Mouse (Mus musculus) forebrain, embryonic 11.5 days (tissue): ENCODE data around the gene 4931414P19Rik. TPM values are rescaled to one million over a fixed set of nuclear protein-coding genes. Genes with fewer than 3 reads are reported as not detected.

Experiments
- ATAC-seq: fragments of 200-750 bp; cut with Nextera tagmentation; replicated peaks from 2 replicates; pipeline ENCODE4 v1.8.0; 2017; ENCODE audit warnings: moderate TSS enrichment; ENCODE audit not compliant: low FRiP score
- DNase-seq: peaks from one replicate; pipeline ENCODE4 v3.0.0-alpha.2; 2017; ENCODE audit warnings: low spot score
- H3K27ac ChIP-seq: fragments of 300-500 bp; sonication (generic); 2 replicates; pipeline ENCODE4 v1.5.1; 2014; ENCODE audit warnings: low read depth, low read length
- H3K27me3 ChIP-seq: fragments of 300-500 bp; sonication (generic); 2 replicates; pipeline ENCODE4 v1.6.1; 2014; ENCODE audit warnings: mild to moderate bottlenecking, low read length, mixed read lengths; ENCODE audit not compliant: control insufficient read depth, insufficient read depth
- H3K36me3 ChIP-seq: fragments of 300-500 bp; sonication (generic); 2 replicates; pipeline ENCODE4 v1.6.1; 2014; ENCODE audit warnings: mild to moderate bottlenecking, low read length, moderate library complexity, mixed read lengths; ENCODE audit not compliant: control insufficient read depth, insufficient read depth
- H3K4me1 ChIP-seq: fragments of 300-500 bp; sonication (generic); replicated peaks from 2 replicates; pipeline ENCODE4 v1.6.1; 2014; ENCODE audit warnings: low read length, mixed read lengths; ENCODE audit not compliant: control insufficient read depth, insufficient read depth
- H3K4me2 ChIP-seq: fragments of 300-500 bp; sonication (generic); 2 replicates; pipeline ENCODE4 v1.6.1; 2014; ENCODE audit warnings: low read depth, mild to moderate bottlenecking, low read length, moderate library complexity, mixed read lengths; ENCODE audit not compliant: severe bottlenecking
- H3K4me3 ChIP-seq: fragments of 300-500 bp; sonication (generic); 2 replicates; pipeline ENCODE4 v1.5.1; 2014; ENCODE audit warnings: low read depth, low read length
- H3K9ac ChIP-seq: fragments of 300-500 bp; sonication (generic); 2 replicates; pipeline ENCODE4 v1.6.1; 2014; ENCODE audit warnings: low read length
- H3K9me3 ChIP-seq: fragments of 300-500 bp; sonication (generic); 2 replicates; pipeline ENCODE4 v1.6.1; 2016; ENCODE audit warnings: low read length, mixed read lengths; ENCODE audit not compliant: control insufficient read depth
- WGBS: fragments of 180-500 bp; shearing (Covaris S2); extraction: QIAGEN DNeasy Blood & Tissue Kit; methylation state at CpG from one replicate; pipeline ENCODE4 v1.1.7; 2014; 5-methylcytosine and 5-hydroxymethylcytosine counted together
- polyA plus RNA-seq: library from polyadenylated mRNA; unstranded; fragments of >200 nt; fragmentation: Nextera tagmentation; extraction: Ambion mirVana; gene quantifications from 2 replicates; pipeline ENCODE4 v1.2.1, GENCODE M21; 2014

Gene 4931414P19Rik
- polyA plus RNA-seq, 1 experiment from 2014 or later = 9.6 TPM

DNA sequence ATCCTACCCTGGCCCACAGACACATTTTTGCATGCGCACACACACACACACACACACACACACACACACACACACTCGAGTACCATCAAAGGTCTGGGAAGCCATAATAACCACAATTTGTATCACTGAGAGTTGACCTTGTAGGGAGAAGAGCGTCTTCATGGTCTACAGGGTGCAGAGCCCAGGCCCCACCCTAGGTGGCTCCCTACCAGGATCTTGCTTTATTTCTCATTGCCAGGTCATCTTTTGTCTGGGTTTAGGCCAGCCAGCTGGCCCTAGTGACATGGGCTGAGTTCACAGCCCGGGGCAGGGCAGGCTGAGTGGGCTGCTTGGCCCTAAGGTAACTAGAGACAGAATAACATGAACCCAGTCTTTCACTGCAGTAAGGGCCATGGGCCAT is 28.4 kb upstream of the 4931414P19Rik start:
- no peaks in the 10 kb centered on the region for H3K27me3 ChIP-seq
- H3K9me3 ChIP-seq = no peaks in the 10 kb centered on the region
- DNase-seq (no peak), ATAC-seq (no peak)
- H3K4me2 ChIP-seq = no peak overlapping the region
- H3K4me3 ChIP-seq = no peak overlapping the region
- no peak overlapping the region for H3K27ac ChIP-seq
- 90% methylated on average over 4 of the region's 4 CpGs for WGBS
- no peak overlapping the region for H3K9ac ChIP-seq
- no peaks in the 10 kb centered on the region for H3K4me1 ChIP-seq
- peaks cover 13% of the 10 kb centered on the region; the same call in 1 of the 2 replicates for H3K36me3 ChIP-seq

- no peak for DNase-seq
- no peak overlapping the region for H3K4me3 ChIP-seq
- 91% methylated on average over 37 of the region's 37 CpGs for WGBS
- H3K27ac ChIP-seq = no peak overlapping the region
- H3K27me3 ChIP-seq = no peaks in the 10 kb centered on the region
- H3K36me3 ChIP-seq = peaks cover 13% of the 10 kb centered on the region; the same call in 1 of the 2 replicates
- no peak for ATAC-seq
- no peak overlapping the region for H3K9ac ChIP-seq
- no peak overlapping the region for H3K4me2 ChIP-seq
- H3K4me1 ChIP-seq = no peaks in the 10 kb centered on the region
- H3K9me3 ChIP-seq = no peaks in the 10 kb centered on the region
Observed at GRCm38 (mm10) chr14:54632252-54632651, 26.5 kb upstream of the 4931414P19Rik start.

DNA sequence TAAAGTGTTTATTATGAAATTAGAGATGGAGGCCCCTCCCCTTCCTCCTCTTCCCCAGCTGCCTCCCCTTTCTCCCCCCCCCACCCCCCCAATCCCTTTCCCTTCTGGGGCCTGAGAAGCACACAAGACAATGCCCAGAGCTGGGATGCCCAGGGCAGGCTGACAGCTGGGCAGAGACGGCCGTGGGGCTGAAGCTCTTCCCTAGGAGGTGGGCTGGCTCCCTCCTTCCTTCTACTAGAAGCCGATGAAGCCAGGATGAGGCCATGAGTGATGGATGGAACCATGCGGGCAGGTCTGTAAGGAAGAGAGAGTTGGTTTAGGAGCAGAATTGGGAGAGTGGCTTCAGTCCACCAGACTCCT is 25.4 kb upstream of the 4931414P19Rik start:
- Histone ChIP-seq H3K4me3 (no peak overlapping the region), H3K27me3 (no peaks in the 10 kb centered on the region), H3K4me1 (no peaks in the 10 kb centered on the region), H3K4me2 (no peak overlapping the region), H3K9ac (no peak overlapping the region), H3K27ac (no peak overlapping the region), H3K9me3 (no peaks in the 10 kb centered on the region), H3K36me3 (peaks cover 13% of the 10 kb centered on the region; the same call in 1 of the 2 replicates)
- DNase-seq (no peak), ATAC-seq (no peak)
- 81% methylated on average over 4 of the region's 4 CpGs for WGBS

DNA sequence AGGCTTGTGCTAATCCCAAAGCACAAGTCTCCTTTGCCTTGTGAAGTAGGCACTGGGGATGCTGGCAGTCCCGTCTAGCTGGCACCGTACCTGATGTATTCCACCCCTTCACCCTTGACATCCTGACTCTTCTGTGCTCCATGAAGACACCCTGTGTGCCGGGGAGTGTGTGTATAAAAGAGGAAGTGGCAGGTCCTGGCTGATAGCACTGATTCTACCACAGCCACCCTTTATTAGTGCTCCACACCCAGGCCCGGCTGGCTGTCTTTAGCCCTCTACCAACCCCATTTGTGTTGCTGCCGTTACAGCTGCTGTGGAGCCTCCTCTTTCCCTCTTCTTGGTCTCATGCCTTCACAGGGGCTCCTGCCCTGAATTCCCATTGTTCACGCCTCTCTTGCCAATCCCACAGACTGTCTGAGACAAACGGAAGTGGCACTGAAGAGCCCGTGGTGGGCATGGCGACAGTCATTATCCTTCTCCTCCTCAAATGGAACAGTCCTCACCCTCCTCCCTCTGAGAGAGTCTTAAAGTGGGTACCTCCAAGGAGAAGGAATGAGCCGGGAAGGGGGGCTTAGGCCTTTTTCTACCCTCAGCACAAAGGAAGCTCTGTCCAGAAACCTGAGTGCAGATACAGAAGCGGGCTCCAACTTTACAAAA is 24.9 kb upstream of the 4931414P19Rik start:
- Histone ChIP-seq H3K4me3 (no peak overlapping the region), H3K36me3 (peaks cover 13% of the 10 kb centered on the region; the same call in 1 of the 2 replicates), H3K27me3 (no peaks in the 10 kb centered on the region), H3K4me2 (no peak overlapping the region), H3K9me3 (no peaks in the 10 kb centered on the region), H3K9ac (no peak overlapping the region), H3K27ac (no peak overlapping the region), H3K4me1 (no peaks in the 10 kb centered on the region)
- 84% methylated on average over 11 of the region's 11 CpGs for WGBS
- ATAC-seq = no peak
- no peak for DNase-seq

DNA sequence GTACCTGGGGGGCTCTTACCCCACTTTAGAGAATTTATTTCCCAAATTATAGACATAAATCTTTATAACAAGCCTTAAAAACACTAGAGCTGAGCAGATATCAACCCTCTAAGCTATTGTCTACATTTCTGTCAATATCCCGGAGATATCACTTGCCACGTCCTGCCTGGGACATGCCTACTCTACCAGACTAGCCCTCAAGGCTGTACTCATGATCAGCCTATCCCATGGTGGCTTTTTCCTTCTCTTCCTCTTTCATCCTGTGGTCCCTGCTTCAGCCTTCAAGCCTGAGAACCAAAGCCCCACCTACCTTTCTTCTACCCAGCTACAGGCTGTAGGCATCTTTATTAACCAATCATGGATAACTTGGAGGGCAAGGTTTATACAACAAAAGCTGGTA is 24.0 kb upstream of the 4931414P19Rik start:
- 86% methylated on average over 2 of the region's 2 CpGs for WGBS
- no peak for DNase-seq

GRCm38 (mm10) chr14:54628103-54628502 is 22.3 kb upstream of the 4931414P19Rik start:
- WGBS = 76% methylated on average over 5 of the region's 5 CpGs
- ATAC-seq = no peak

More for the DNA sequence above, 24.0 kb upstream of the 4931414P19Rik start:
- Histone ChIP-seq H3K27me3 (no peaks in the 10 kb centered on the region), H3K4me1 (no peaks in the 10 kb centered on the region), H3K27ac (no peak overlapping the region), H3K4me3 (no peak overlapping the region), H3K9ac (no peak overlapping the region), H3K9me3 (no peaks in the 10 kb centered on the region), H3K36me3 (peaks cover 13% of the 10 kb centered on the region; the same call in 1 of the 2 replicates), H3K4me2 (no peak overlapping the region)
- ATAC-seq = no peak

DNA sequence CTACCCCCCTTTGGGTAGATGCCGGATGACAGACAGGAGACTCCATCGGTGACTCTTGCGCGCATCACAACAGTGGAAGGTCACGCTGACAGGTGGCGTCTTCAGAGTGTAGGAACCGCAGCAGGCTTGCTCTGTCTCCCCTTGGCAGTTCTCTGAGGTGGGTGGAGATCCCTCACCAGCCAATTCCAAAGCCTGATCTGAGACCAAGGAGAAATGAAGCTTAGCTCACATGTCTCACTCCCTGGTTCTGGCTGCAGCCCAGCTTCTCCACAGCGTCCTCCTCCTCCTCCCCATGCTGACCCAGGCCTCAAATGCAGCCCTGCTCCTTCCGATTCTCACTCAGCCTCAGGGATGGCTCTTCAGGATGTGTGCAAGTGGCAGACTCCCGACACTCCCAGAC is 19.2 kb upstream of the 4931414P19Rik start:
- Histone ChIP-seq H3K9me3 (no peaks in the 10 kb centered on the region), H3K4me1 (no peaks in the 10 kb centered on the region), H3K9ac (no peak overlapping the region), H3K27ac (no peak overlapping the region), H3K4me2 (no peak overlapping the region), H3K4me3 (no peak overlapping the region), H3K36me3 (no peaks in the 10 kb centered on the region), H3K27me3 (no peaks in the 10 kb centered on the region)
- ATAC-seq (no peak), DNase-seq (no peak)
- WGBS = 83% methylated on average over 10 of the region's 10 CpGs

More at GRCm38 (mm10) chr14:54628103-54628502, 22.3 kb upstream of the 4931414P19Rik start:
- Histone ChIP-seq H3K36me3 (peaks cover 9% of the 10 kb centered on the region; the same call in 1 of the 2 replicates), H3K27ac (no peak overlapping the region), H3K4me3 (no peak overlapping the region), H3K4me2 (no peak overlapping the region), H3K9me3 (no peaks in the 10 kb centered on the region), H3K9ac (no peak overlapping the region), H3K4me1 (no peaks in the 10 kb centered on the region), H3K27me3 (no peaks in the 10 kb centered on the region)
- DNase-seq = no peak

GRCm38 (mm10) chr14:54623334-54623733 is 17.5 kb upstream of the 4931414P19Rik start:
- Histone ChIP-seq H3K4me1 (no peaks in the 10 kb centered on the region), H3K9ac (no peak overlapping the region), H3K36me3 (no peaks in the 10 kb centered on the region), H3K4me3 (no peak overlapping the region), H3K9me3 (no peaks in the 10 kb centered on the region), H3K27me3 (no peaks in the 10 kb centered on the region), H3K27ac (no peak overlapping the region), H3K4me2 (no peak overlapping the region)
- ATAC-seq (no peak), DNase-seq (no peak)
- WGBS = 89% methylated on average over 6 of the region's 6 CpGs

DNA sequence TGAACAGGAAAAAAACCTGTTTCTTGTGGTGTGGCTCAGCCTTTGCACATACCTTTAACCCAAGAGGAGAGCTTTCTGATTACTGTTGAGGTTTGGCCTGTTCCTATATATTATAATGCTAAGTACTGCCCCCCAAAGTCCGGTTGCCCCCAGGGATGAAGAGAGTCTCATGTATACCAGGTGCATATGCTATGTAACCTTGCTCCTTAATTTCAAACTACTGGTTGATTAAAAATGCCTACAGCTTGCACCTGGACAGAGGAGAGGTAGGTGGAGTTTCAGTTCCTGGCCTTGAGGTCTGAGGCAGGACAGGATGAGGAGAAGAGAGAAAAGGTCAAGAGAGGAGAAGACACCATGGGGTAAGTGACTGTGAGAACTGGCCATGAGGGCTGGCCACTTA is 15.3 kb upstream of the 4931414P19Rik start, which contains the start of gene Psmb11:
Psmb11 (plus strand) TSS at position 301 of the 400 bp plus-strand sequence.
- 93% methylated on average over 1 of the region's 1 CpGs for WGBS

More for the DNA sequence above, 15.3 kb upstream of the 4931414P19Rik start, which contains the start of gene Psmb11:
- Histone ChIP-seq H3K4me1 (no peaks in the 10 kb centered on the region), H3K4me3 (no peak within 1 kb of the TSS), H3K9me3 (no peaks in the 10 kb centered on the region), H3K27me3 (no peaks in the 10 kb centered on the region), H3K9ac (no peak within 1 kb of the TSS), H3K27ac (no peak within 1 kb of the TSS), H3K4me2 (no peak within 1 kb of the TSS), H3K36me3 (no peaks in the 10 kb centered on the region)
- DNase-seq (no peak), ATAC-seq (no peak)
